Mouse (Mus musculus): ENCODE results near the gene Rgs7bp.
"Not testable (repeated sequence)": the region's sequence is repeated elsewhere in the genome, so short reads cannot be mapped to it uniquely, and the experiment has no call there.

Rgs7bp gene

DNA sequence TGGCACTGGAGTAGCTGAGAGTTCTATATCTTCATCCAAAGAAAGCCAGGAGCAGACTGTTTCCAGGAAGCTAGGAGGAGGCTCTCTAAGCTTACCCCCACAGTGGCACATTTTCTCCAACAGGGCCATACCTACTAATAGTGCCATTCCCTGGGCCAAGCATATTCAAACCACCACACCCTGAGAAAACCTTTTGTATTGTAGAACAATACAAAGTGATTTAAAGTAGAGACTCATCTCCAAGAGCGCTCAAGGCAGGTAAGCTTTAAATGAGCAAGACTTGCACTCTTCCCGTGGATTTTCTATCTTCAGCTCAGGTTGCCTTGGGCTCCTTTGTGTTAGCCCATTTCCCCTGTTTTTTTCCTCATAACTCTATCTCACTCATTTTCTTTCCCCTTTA lies 118.1 kb downstream of the Rgs7bp start:
- DNase-seq (ENCODE audit: low spot score), result no peak

- DNase-seq (ENCODE audit: low spot score), result no peak
Measured at GRCm38 (mm10) chr13:104931635-104932532, 122.8 kb downstream of the Rgs7bp start.

DNA sequence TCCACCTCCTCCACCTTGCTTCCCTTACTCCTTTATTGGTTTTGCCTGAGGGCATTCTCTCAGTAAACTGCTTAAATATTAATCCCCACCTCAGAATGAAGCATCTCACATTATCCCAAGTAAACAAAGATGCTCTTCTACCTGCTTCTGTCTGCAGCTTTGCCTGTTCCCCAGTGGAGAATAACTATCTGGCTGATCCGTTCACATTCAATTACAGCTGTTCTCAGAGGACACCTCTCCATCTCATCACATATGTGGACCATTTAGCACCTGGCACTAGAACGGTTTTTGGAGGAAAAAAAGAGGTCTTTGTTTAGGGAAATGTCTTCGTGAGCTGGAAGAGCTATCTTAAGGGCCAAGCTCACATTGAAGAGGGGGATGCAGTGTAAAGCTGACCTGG lies 123.9 kb downstream of the Rgs7bp start:
- no peak for DNase-seq (ENCODE audit: low spot score)

- no peak for DNase-seq (ENCODE audit: low spot score)
Measured at GRCm38 (mm10) chr13:104918663-104919062, 136.1 kb downstream of the Rgs7bp start.

DNA sequence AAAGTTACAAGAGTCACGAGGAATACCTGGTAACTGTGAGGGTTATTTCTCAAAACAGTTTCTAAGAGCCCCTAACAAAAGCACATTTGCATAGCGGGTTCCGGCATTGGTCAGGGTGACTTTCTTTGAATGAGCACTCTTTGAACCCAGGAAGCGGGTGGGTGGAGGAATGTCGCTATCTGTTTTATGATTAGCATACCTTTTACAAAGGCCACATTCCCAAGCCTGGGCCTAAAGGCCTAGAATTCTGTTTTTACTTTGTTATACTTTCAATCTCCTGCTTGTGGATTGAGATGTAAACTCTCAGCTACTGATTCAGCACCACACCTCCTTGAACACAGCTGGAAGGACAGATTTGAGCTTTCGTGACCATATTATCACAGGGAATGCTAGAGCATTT lies 138.0 kb downstream of the Rgs7bp start:
- DNase-seq (ENCODE audit: low spot score), result not testable (repeated sequence)

GRCm38 (mm10) chr13:104916106-104916505 lies 138.6 kb downstream of the Rgs7bp start:
- no peak for DNase-seq (ENCODE audit: low spot score)

DNA sequence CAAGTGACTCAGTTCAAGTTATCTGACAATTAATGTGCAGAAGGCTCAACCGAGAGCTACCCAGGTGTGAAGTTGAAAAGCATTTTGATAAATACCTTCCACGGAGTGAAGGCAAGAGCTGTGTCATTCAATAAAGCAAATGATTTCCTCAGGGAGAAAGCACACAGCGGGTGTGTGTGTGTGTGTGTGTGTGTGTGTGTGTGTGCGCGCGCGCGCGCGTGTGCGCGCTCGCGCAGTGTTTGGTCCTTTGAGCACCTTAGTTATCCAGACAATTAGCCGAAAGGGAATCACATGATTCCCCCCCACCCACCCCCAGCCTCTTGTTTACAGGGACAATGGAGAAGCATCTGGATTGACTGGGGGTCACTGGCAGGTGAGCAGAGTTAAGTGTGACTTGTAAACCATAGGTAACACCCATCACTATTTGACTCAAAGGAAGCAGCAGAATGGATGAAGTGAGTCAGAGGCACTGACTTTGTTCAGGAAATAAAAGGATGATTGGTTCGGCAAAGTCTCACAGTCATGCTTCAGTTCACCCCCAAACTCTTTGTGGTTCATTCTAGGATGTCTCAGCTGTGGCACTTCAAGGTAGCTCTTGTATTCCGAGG lies 140.3 kb downstream of the Rgs7bp start:
- no peak for DNase-seq (ENCODE audit: low spot score)

- DNase-seq (ENCODE audit: low spot score), result not testable (repeated sequence)
Measured at GRCm38 (mm10) chr13:104911626-104912025, 143.1 kb downstream of the Rgs7bp start.

GRCm38 (mm10) chr13:104911006-104911405 lies 143.7 kb downstream of the Rgs7bp start:
- DNase-seq (ENCODE audit: low spot score), result not testable (repeated sequence)

DNA sequence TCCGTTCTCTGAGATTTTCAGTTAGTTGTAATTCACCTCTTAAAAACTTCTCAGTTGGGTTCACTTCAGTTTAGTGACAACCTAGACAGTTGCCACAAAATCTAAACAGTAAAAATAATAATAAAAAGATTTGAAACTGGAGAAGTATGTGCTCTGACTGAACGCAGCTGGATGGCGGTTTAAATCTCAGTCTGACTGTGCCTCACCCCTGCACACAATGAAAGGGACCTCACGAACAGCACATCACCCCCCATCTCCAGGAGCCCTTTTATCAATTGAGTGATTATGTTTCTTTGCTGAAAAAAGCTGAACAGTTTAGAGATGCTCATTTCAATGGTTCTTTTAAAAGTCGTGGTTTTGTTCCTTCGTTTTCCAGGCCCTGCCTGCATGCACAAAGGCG lies 146.0 kb downstream of the Rgs7bp start:
- no peak for DNase-seq (ENCODE audit: low spot score)
